ENCODE assay signal across 9 mouse cellular contexts in the genomic region with DNA sequence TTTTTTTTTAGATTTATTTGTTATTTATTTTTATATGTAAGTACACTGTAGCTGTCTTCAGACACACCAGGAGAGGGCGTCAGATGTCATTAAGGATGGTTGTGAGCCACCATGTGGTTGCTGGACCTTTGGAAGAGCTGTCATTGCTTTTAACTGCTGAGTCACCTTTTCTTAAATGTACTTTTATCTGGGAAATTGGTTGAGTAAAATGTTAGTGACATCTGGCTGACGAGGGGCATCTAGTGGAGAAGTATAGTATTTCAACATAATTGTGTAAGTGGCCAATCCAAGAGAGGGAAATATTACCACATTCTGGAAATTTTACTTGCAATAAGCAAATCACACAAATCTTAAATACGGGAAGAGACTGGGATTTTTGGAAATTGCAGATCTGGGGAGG. TPM values are rescaled to one million over a fixed set of nuclear protein-coding genes. Genes with fewer than 3 reads are reported as not detected.
DNase-seq lines count a peak whose midpoint lies in the region; ATAC-seq and TF ChIP-seq lines count a peak whose summit lies in the region.
"Had no signal": no experiment of that assay in that cellular context is flagged by ENCODE, and none has a peak within 500 bp of the region (broad histone marks: within the 10 kb centered on the region; RNA-seq: fewer than 3 reads in every experiment).

No protein-coding gene starts in this region.

- CTCF ChIA-PET in Patski (lab: Charles Lee) = interaction anchor here (1.4 kb wide), 1 partner anchor 24 kb away, joined by 3 read pairs; no protein-coding TSS in a partner anchor

- no peak for ATAC-seq in Patski
- ATAC-seq in megakaryocyte, adult 5-6 weeks (ENCODE audit: poor library complexity, severe bottlenecking) = peak; percentile 46

- intact Hi-C loops in left cerebral cortex, postnatal 14 days (cut with DNase I) = no loop called here

- peak; percentile 26 to 69 for DNase-seq in cerebellum, postnatal 10 days
- DNase-seq in cerebellum, adult 11 months = no peak
- DNase-seq in left cerebral cortex, postnatal 14 days (ENCODE audit: low spot score in 2 of 2) = peak; percentile 45 to 76
- DNase-seq in left cerebral cortex, adult 11 months (ENCODE audit: low spot score) = no peak
- no peak for DNase-seq in Patski (ENCODE audit: low read depth, low spot score)
- DNase-seq in forelimb bud, embryonic 11.5 days (ENCODE audit: low read depth, low spot score) = peak; percentile 68
- no peak for DNase-seq in right cerebral cortex, postnatal 25 days

- in situ Hi-C loops in Patski (cut with MboI; ENCODE audit: low pct_unique_long_range_greater_than_20kb) = no loop called here

- no peaks in the 10 kb centered on the region for H3K27me3 ChIP-seq in Patski

- POLR2A ChIA-PET in Patski (lab: Charles Lee) = interaction anchor here (0.6 kb wide), 1 partner anchor 49 kb away, joined by 4 read pairs; no protein-coding TSS in a partner anchor

- TF ChIP-seq CTCF in Patski (IDR thresholded peaks at IDR 0.05) = peak; percentile 77

RNA-seq across cellular contexts. Expression of a gene that starts 3.2 kb away (rescaled TPM):
- total RNA-seq in left cerebral cortex, postnatal 14 days (2021) = 100 to 1,000 TPM; 268 to 271 TPM
- 164 TPM for polyA plus RNA-seq in Patski (2021)
- total RNA-seq in megakaryocyte, adult 5-6 weeks (2015) = 57.6 and 73.8 TPM in 2 replicates
- total RNA-seq in megakaryocyte, adult 5-6 weeks (2017) = 23.3 and 40.3 TPM in 2 replicates

RNA-seq across cellular contexts. Expression of a gene that starts 15.9 kb away (rescaled TPM):
- total RNA-seq in left cerebral cortex, postnatal 14 days (2021) = 10 to 100 TPM; 52.5 to 55.5 TPM
- polyA plus RNA-seq in Patski (2021) = 80.5 TPM
- total RNA-seq in megakaryocyte, adult 5-6 weeks (2015) = 114 and 116 TPM in 2 replicates
- 246 and 306 TPM in 2 replicates for total RNA-seq in megakaryocyte, adult 5-6 weeks (2017)

RNA-seq across cellular contexts. Expression of a gene that starts 42.2 kb away (rescaled TPM):
- under 1 TPM in 1 of 2 experiments, not detected in 1; 0.55 TPM for total RNA-seq in left cerebral cortex, postnatal 14 days (2021)
- not detected for polyA plus RNA-seq in Patski (2021)
- total RNA-seq in megakaryocyte, adult 5-6 weeks (2015) = not detected in 2 replicates
- 0.81 TPM in 1 of 2 replicates, not detected in the other for total RNA-seq in megakaryocyte, adult 5-6 weeks (2017)

RNA-seq across cellular contexts. Expression of a gene that starts 49.3 kb away (rescaled TPM):
- total RNA-seq in left cerebral cortex, postnatal 14 days (2021) = 10 to 100 TPM; 79.6 to 80.6 TPM
- polyA plus RNA-seq in Patski (2021) = 40.8 TPM
- total RNA-seq in megakaryocyte, adult 5-6 weeks (2015) = 7.6 and 9.0 TPM in 2 replicates
- total RNA-seq in megakaryocyte, adult 5-6 weeks (2017) = 9.1 and 9.8 TPM in 2 replicates

RNA-seq across cellular contexts. Expression of a gene that starts 51.0 kb away (rescaled TPM):
- total RNA-seq in left cerebral cortex, postnatal 14 days (2021) = under 1 TPM in 1 of 2 experiments, not detected in 1; 0.23 TPM
- polyA plus RNA-seq in Patski (2021) = 0.21 TPM
- total RNA-seq in megakaryocyte, adult 5-6 weeks (2015) = 0.04 TPM in 1 of 2 replicates, not detected in the other
- not detected in 2 replicates for total RNA-seq in megakaryocyte, adult 5-6 weeks (2017)
- polyA plus RNA-seq: small intestine, adult 2 months had no signal

Comparison
In these comparisons a context has a peak if more than half of its experiments do, and no peak if none do; other contexts are left out.
1. DNase-seq: peak in cerebellum, postnatal 10 days (2 of 2), left cerebral cortex, postnatal 14 days (2 of 2) and forelimb bud, embryonic 11.5 days (single experiment); none in cerebellum, adult 11 months (single experiment), left cerebral cortex, adult 11 months (single experiment), Patski (single experiment) and right cerebral cortex, postnatal 25 days (single experiment).